In genomic region chr1:76642703-76643102, GRCm38 (mm10) we compare ENCODE assay signal across 26 mouse cellular contexts.
DNase-seq lines count a peak whose midpoint lies in the region; ATAC-seq and TF ChIP-seq lines count a peak whose summit lies in the region.
"Had no signal": no experiment of that assay in that cellular context is flagged by ENCODE, and none has a peak within 500 bp of the region (broad histone marks: within the 10 kb centered on the region; RNA-seq: fewer than 3 reads in every experiment).

No protein-coding gene starts in this region.

- no peak overlapping the region for H3K4me3 ChIP-seq in forebrain, postnatal 0 days (ENCODE audit: low read depth, low read length)
- no peak overlapping the region for H3K4me3 ChIP-seq in forebrain, embryonic 12.5 days (replicated peaks)
- H3K4me3 ChIP-seq: embryonic facial prominence, embryonic 12.5 days; embryonic facial prominence, embryonic 15.5 days; forebrain, embryonic 13.5 days; heart, embryonic 12.5 days; heart, embryonic 15.5 days had no signal

- 43% methylated on average over 6 of the region's 6 CpGs for WGBS in forebrain, postnatal 0 days
- 87% methylated on average over 6 of the region's 6 CpGs for WGBS in forebrain, embryonic 12.5 days

- no peaks in the 10 kb centered on the region for H3K9me3 ChIP-seq in forebrain, postnatal 0 days (ENCODE audit: low read length)
- no peaks in the 10 kb centered on the region for H3K9me3 ChIP-seq in forebrain, embryonic 12.5 days
- H3K9me3 ChIP-seq: embryonic facial prominence, embryonic 12.5 days; embryonic facial prominence, embryonic 15.5 days; forebrain, embryonic 13.5 days; heart, embryonic 12.5 days; heart, embryonic 15.5 days had no signal

- H3K27ac ChIP-seq in forebrain, postnatal 0 days (ENCODE audit: low read depth, low read length): no peak overlapping the region
- no peak overlapping the region for H3K27ac ChIP-seq in forebrain, embryonic 12.5 days
- H3K27ac ChIP-seq: embryonic facial prominence, embryonic 12.5 days; embryonic facial prominence, embryonic 15.5 days; forebrain, embryonic 13.5 days; heart, embryonic 15.5 days; hindbrain, embryonic 14.5 days had no signal

- no peaks in the 10 kb centered on the region for H3K36me3 ChIP-seq in forebrain, postnatal 0 days (ENCODE audit: insufficient read depth)
- no peaks in the 10 kb centered on the region for H3K36me3 ChIP-seq in forebrain, embryonic 12.5 days (replicated peaks)
- H3K36me3 ChIP-seq: embryonic facial prominence, embryonic 12.5 days; embryonic facial prominence, embryonic 15.5 days; heart, embryonic 12.5 days; heart, embryonic 15.5 days had no signal

- DNase-seq in forebrain, postnatal 0 days: peak; percentile 49
- DNase-seq in left cerebral cortex, postnatal 4 days: peak; percentile 12
- no peak for DNase-seq in left cerebral cortex, postnatal 36 days (ENCODE audit: low spot score in 2 of 2)
- DNase-seq in brain, adult 2 months (ENCODE audit: low read depth, low spot score): peak; percentile 71
- DNase-seq in telencephalon, adult 2 months (ENCODE audit: low read depth, low spot score): peak; percentile 24
- DNase-seq in yolk sac, embryonic 10.5 days (ENCODE audit: low spot score): no peak
- DNase-seq: adrenal gland, postnatal 10 days; adrenal gland, postnatal 36 days; cerebellum, adult 11-12 months; cerebellum, adult 8-10 months; cerebellum, postnatal 25 days; gastrocnemius, postnatal 10 days; gastrocnemius, postnatal 36 days; heart, postnatal 10 days; heart, postnatal 36 days; kidney, adult 2 months had no signal

- H3K9ac ChIP-seq in forebrain, postnatal 0 days: no peak overlapping the region
- H3K9ac ChIP-seq in forebrain, embryonic 12.5 days: no peak overlapping the region
- H3K9ac ChIP-seq: embryonic facial prominence, embryonic 12.5 days; embryonic facial prominence, embryonic 15.5 days; forebrain, embryonic 13.5 days; heart, embryonic 12.5 days; heart, embryonic 15.5 days; hindbrain, embryonic 14.5 days had no signal

- TF ChIP-seq CTCF in forebrain, postnatal 0 days (IDR thresholded peaks at IDR 0.05; ENCODE audit: low read depth): no peak

- intact Hi-C loops in left cerebral cortex, postnatal 4 days (cut with DNase I): no loop called here
- intact Hi-C loops in left cerebral cortex, postnatal 36 days (cut with DNase I): no loop called here

- ATAC-seq in forebrain, postnatal 0 days: peak; percentile 51
- no peak for ATAC-seq in forebrain, embryonic 12.5 days (ENCODE audit: low FRiP score)
- ATAC-seq: activated CD4-positive, CD25-positive, alpha-beta regulatory T cell, adult 4 months; CD4-positive, CD25-positive, alpha-beta regulatory T cell, adult 4 months; forebrain, embryonic 13.5 days; intestine, postnatal 0 days had no signal

- no peaks in the 10 kb centered on the region for H3K27me3 ChIP-seq in forebrain, postnatal 0 days (ENCODE audit: insufficient read depth, low read length)
- no peaks in the 10 kb centered on the region for H3K27me3 ChIP-seq in forebrain, embryonic 12.5 days
- H3K27me3 ChIP-seq: embryonic facial prominence, embryonic 12.5 days; embryonic facial prominence, embryonic 15.5 days; forebrain, embryonic 13.5 days; heart, embryonic 12.5 days; heart, embryonic 15.5 days had no signal

- no peak overlapping the region for H3K4me2 ChIP-seq in forebrain, postnatal 0 days (ENCODE audit: low read depth)
- no peak overlapping the region for H3K4me2 ChIP-seq in forebrain, embryonic 12.5 days
- H3K4me2 ChIP-seq: embryonic facial prominence, embryonic 12.5 days; embryonic facial prominence, embryonic 15.5 days; forebrain, embryonic 13.5 days; heart, embryonic 12.5 days; heart, embryonic 15.5 days; hindbrain, embryonic 14.5 days had no signal

- peaks cover 7% of the 10 kb centered on the region for H3K4me1 ChIP-seq in forebrain, postnatal 0 days (ENCODE audit: insufficient read depth)
- H3K4me1 ChIP-seq in forebrain, embryonic 12.5 days: peaks cover 6% of the 10 kb centered on the region; the same call in 1 of the 2 replicates
- H3K4me1 ChIP-seq: embryonic facial prominence, embryonic 12.5 days; embryonic facial prominence, embryonic 15.5 days; heart, embryonic 15.5 days had no signal

Comparison
In these comparisons a context has a peak if more than half of its experiments do, and no peak if none do; other contexts are left out.
1. DNase-seq: peak in forebrain, postnatal 0 days (single experiment), left cerebral cortex, postnatal 4 days (single experiment), brain, adult 2 months (single experiment) and telencephalon, adult 2 months (single experiment); none in left cerebral cortex, postnatal 36 days (0 of 2) and yolk sac, embryonic 10.5 days (single experiment).